8 mouse cellular contexts compared by ENCODE assay signal in genomic region chr13:98926213-98926957, GRCm38 (mm10). TPM values are rescaled to one million over a fixed set of nuclear protein-coding genes. Genes with fewer than 3 reads are reported as not detected.
DNase-seq lines count a peak whose midpoint lies in the region; ATAC-seq and TF ChIP-seq lines count a peak whose summit lies in the region.

Tnpo1 (minus strand) TSS chr13:98926384.

- H3K36me3 ChIP-seq in heart, embryonic 11.5 days (ENCODE audit: control insufficient read depth, insufficient read depth, low read length) = peaks cover 9% of the 10 kb centered on the region
- H3K36me3 ChIP-seq in kidney, postnatal 0 days (ENCODE audit: insufficient read depth, low read length) = no peaks in the 10 kb centered on the region; the same call in 1 of the 2 replicates
- peaks cover 4% of the 10 kb centered on the region; the same call in 1 of the 2 replicates for H3K36me3 ChIP-seq in liver, embryonic 11.5 days (ENCODE audit: control insufficient read depth, insufficient read depth, low read length)
- H3K36me3 ChIP-seq in stomach, embryonic 14.5 days (ENCODE audit: control insufficient read depth, insufficient read depth, low read length) = no peaks in the 10 kb centered on the region; the same call in 1 of the 2 replicates

- H3K4me1 ChIP-seq in heart, embryonic 11.5 days (ENCODE audit: control insufficient read depth, insufficient read depth, low read length) = no peaks in the 10 kb centered on the region
- H3K4me1 ChIP-seq in kidney, postnatal 0 days (replicated peaks; ENCODE audit: insufficient read depth, low read length) = no peaks in the 10 kb centered on the region
- peaks cover 8% of the 10 kb centered on the region; the same call in 1 of the 2 replicates for H3K4me1 ChIP-seq in liver, embryonic 11.5 days (replicated peaks; ENCODE audit: control insufficient read depth, insufficient read depth, low read length)
- 0 out of 2 replicates have a peak, but pooled peaks cover 6% of the 10 kb centered on the region for H3K4me1 ChIP-seq in stomach, embryonic 14.5 days (ENCODE audit: control insufficient read depth, insufficient read depth, low read length)

- H3K27ac ChIP-seq in heart, embryonic 11.5 days (ENCODE audit: low read depth, low read length) = peak within 1 kb of the TSS; percentile 98
- peak within 1 kb of the TSS; percentile 99 for H3K27ac ChIP-seq in kidney, postnatal 0 days
- peak within 1 kb of the TSS; percentile 90 for H3K27ac ChIP-seq in liver, embryonic 11.5 days (ENCODE audit: low read depth, low read length)
- H3K27ac ChIP-seq in stomach, embryonic 14.5 days (ENCODE audit: low read length) = peak within 1 kb of the TSS; percentile 99

- H3K27me3 ChIP-seq in heart, embryonic 11.5 days (ENCODE audit: control insufficient read depth, insufficient read depth, low read length) = no peaks in the 10 kb centered on the region
- no peaks in the 10 kb centered on the region for H3K27me3 ChIP-seq in kidney, postnatal 0 days (ENCODE audit: insufficient read depth, low read length)
- H3K27me3 ChIP-seq in liver, embryonic 11.5 days (replicated peaks; ENCODE audit: control insufficient read depth, insufficient read depth, low read length) = no peaks in the 10 kb centered on the region
- H3K27me3 ChIP-seq in stomach, embryonic 14.5 days (ENCODE audit: control insufficient read depth, insufficient read depth, low read length) = no peaks in the 10 kb centered on the region

- DNase-seq in B cell, adult 2 months = peak; percentile 92 to 93
- DNase-seq in brain, adult 2 months (ENCODE audit: low read depth, low spot score) = peak; percentile 95
- peak; percentile 94 for DNase-seq in kidney, postnatal 0 days (ENCODE audit: low spot score)
- DNase-seq in liver, embryonic 11.5 days (ENCODE audit: low spot score) = peak; percentile 94
- DNase-seq in naive thymus-derived CD4-positive, alpha-beta T cell, adult 2 months (ENCODE audit: low read depth) = peak; percentile 88

- H3K9ac ChIP-seq in heart, embryonic 11.5 days (ENCODE audit: low read depth, low read length) = peak within 1 kb of the TSS; percentile 100
- peak within 1 kb of the TSS; percentile 100 for H3K9ac ChIP-seq in kidney, postnatal 0 days (ENCODE audit: low read depth, low read length)
- peak within 1 kb of the TSS; percentile 99 for H3K9ac ChIP-seq in liver, embryonic 11.5 days (ENCODE audit: low read depth, low read length)
- peak within 1 kb of the TSS; percentile 100 for H3K9ac ChIP-seq in stomach, embryonic 14.5 days (replicated peaks; ENCODE audit: low read depth, low read length)

- no peaks in the 10 kb centered on the region for H3K9me3 ChIP-seq in heart, embryonic 11.5 days (replicated peaks; ENCODE audit: control insufficient read depth, low read length)
- H3K9me3 ChIP-seq in kidney, postnatal 0 days (replicated peaks; ENCODE audit: low read length) = no peaks in the 10 kb centered on the region
- H3K9me3 ChIP-seq in liver, embryonic 11.5 days (ENCODE audit: control insufficient read depth, low read length) = no peaks in the 10 kb centered on the region
- H3K9me3 ChIP-seq in stomach, embryonic 14.5 days (ENCODE audit: control insufficient read depth, low read depth, low read length) = no peaks in the 10 kb centered on the region

- peak within 1 kb of the TSS; percentile 84 for H3K4me2 ChIP-seq in heart, embryonic 11.5 days
- peak within 1 kb of the TSS; percentile 65 for H3K4me2 ChIP-seq in kidney, postnatal 0 days (ENCODE audit: low read length)
- peak within 1 kb of the TSS; percentile 70 for H3K4me2 ChIP-seq in liver, embryonic 11.5 days
- peak within 1 kb of the TSS; percentile 89 for H3K4me2 ChIP-seq in stomach, embryonic 14.5 days (replicated peaks; ENCODE audit: low read depth, low read length)

- WGBS in heart, embryonic 11.5 days (ENCODE audit: insufficient replicate concordance) = under 1% methylated on average over 74 of the region's 75 CpGs
- WGBS in kidney, postnatal 0 days = under 1% methylated on average over 60 of the region's 75 CpGs
- under 1% methylated on average over 72 of the region's 75 CpGs for WGBS in liver, embryonic 11.5 days
- WGBS in stomach, embryonic 14.5 days = under 1% methylated on average over 59 of the region's 75 CpGs

- peak; percentile 83 for ATAC-seq in erythroblast, adult 5-6 weeks (replicated peaks; ENCODE audit: low FRiP score, poor library complexity, severe bottlenecking)
- ATAC-seq in heart, embryonic 11.5 days (replicated peaks; ENCODE audit: insufficient number of reproducible peaks, low FRiP score, low TSS enrichment) = peak; percentile 92
- peak; percentile 93 for ATAC-seq in kidney, postnatal 0 days (replicated peaks; ENCODE audit: low FRiP score, low read depth)
- peak; percentile 91 for ATAC-seq in liver, embryonic 11.5 days (replicated peaks; ENCODE audit: low FRiP score)
- peak; percentile 94 for ATAC-seq in stomach, embryonic 14.5 days (ENCODE audit: insufficient number of reproducible peaks, insufficient read depth, low FRiP score, low read depth)

- TF ChIP-seq CTCF in kidney, postnatal 0 days (IDR thresholded peaks at IDR 0.05; ENCODE audit: low read depth) = 0 out of 2 replicates have a peak, but pooled peaks have one; percentile 3

- H3K4me3 ChIP-seq in heart, embryonic 11.5 days (ENCODE audit: low read depth, low read length) = peak within 1 kb of the TSS; percentile 99
- H3K4me3 ChIP-seq in kidney, postnatal 0 days (replicated peaks; ENCODE audit: low read depth, low read length) = peak within 1 kb of the TSS; percentile 100
- peak within 1 kb of the TSS; percentile 99 for H3K4me3 ChIP-seq in liver, embryonic 11.5 days (ENCODE audit: low read depth, low read length)
- H3K4me3 ChIP-seq in stomach, embryonic 14.5 days (ENCODE audit: low read depth, low read length) = peak within 1 kb of the TSS; percentile 100

RNA-seq across cellular contexts. Expression of gene Tnpo1, which starts in this region (rescaled TPM):
- total RNA-seq in erythroblast, adult 5-6 weeks (2015; ENCODE audit: low replicate concordance) = 52.5 and 54.4 TPM in 2 replicates
- 54.3 and 70.1 TPM in 2 replicates for total RNA-seq in erythroblast, adult 5-6 weeks (2017; ENCODE audit: low replicate concordance)
- 29.7 and 52.2 TPM in 2 replicates for polyA plus RNA-seq in heart, embryonic 11.5 days (2014; fragmentation: Nextera tagmentation; extraction: Ambion mirVana)
- polyA plus RNA-seq in kidney, postnatal 0 days (2015; fragmentation: Nextera tagmentation; extraction: Ambion mirVana) = 37.8 and 39.0 TPM in 2 replicates
- polyA plus RNA-seq in liver, embryonic 11.5 days (2014; fragmentation: Nextera tagmentation; extraction: Ambion mirVana) = 32.2 and 34.9 TPM in 2 replicates
- polyA plus RNA-seq in stomach, embryonic 14.5 days (2014; fragmentation: Nextera tagmentation; extraction: Ambion mirVana) = 74.6 and 75.1 TPM in 2 replicates

Comparison
In these comparisons a context has a peak if more than half of its experiments do, and no peak if none do; other contexts are left out.
1. Peak in every context shown above with its lines: DNase-seq, ATAC-seq, H3K4me3 ChIP-seq and H3K27ac ChIP-seq.